Mouse (Mus musculus) heart, adult 11 months (tissue): ENCODE results near the gene Ccdc3.

Experiments
- DNase-seq: peaks from one replicate; pipeline ENCODE4 v3.0.0; 2022

Gene Ccdc3

DNA sequence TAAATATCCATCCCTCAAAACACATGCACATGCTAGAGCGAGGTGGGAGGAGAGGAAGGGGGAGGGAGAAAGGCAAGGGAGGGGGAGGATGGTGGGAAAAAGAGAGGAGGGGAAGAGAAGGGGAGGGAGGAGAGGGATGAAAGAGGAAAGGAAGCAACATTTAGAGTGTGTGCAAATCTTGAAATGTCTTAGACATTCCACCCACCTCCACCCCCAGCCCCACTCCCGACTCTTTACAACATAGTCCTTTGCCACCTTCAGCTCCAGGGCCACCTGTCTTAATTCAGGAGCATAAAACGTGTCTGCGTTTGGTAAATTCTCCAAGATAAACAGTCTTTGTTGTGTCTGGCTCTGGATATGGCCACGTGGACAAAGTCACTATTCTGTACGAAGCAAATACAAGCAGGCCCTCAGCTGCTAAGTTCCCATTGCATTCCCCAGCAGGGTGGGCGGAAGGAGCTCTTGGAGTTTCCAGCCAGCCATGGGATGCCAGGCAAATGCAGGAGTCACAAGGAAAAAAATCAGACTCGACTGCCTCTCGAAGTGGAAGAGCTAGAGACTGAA lies 77.8 kb downstream of the Ccdc3 start:
- DNase-seq = no peak

DNA sequence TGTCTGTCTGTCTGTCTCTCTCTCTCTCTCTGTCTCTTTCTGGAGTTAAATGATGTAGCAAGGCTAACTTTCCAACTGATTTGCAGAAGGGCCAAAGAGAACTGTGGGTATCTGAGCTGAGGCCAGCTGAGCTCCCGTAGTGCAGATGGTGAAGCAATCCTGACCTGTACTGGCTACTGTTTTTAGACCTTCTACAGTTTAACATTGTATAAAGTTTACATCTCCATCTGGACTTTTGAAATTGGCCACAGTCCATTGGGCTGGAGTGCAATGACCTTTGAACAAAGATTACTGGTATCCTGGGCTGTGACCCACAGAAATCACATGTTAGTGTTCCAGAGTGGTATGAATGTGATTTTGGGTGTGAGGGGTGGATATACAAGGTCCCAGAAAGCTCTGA lies 81.6 kb downstream of the Ccdc3 start:
- no peak for DNase-seq

DNA sequence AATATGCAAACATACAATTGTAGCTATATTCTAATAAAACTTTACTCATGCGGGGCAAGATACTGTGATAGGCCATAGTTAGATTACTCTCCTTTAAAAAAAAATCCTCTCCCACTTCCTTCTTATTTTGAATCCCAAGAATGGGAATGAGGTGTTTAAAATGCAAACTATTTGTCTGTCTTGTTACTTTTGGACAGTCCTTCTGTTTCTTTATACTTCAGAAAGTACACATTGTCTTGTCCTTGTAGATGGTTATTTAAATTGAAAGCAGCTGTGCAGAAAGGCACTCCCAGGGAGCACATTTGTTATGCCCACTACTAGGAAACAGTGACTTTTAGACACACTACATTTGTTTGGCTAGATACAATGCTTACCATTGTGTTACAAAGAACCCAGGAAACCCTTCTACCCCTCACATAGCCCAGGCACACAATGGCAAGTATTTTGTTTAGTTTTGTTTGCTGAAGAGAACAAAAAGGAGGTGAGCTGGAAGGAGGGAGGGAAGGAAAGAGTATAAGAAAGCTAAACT lies 82.3 kb downstream of the Ccdc3 start:
- DNase-seq = no peak

DNA sequence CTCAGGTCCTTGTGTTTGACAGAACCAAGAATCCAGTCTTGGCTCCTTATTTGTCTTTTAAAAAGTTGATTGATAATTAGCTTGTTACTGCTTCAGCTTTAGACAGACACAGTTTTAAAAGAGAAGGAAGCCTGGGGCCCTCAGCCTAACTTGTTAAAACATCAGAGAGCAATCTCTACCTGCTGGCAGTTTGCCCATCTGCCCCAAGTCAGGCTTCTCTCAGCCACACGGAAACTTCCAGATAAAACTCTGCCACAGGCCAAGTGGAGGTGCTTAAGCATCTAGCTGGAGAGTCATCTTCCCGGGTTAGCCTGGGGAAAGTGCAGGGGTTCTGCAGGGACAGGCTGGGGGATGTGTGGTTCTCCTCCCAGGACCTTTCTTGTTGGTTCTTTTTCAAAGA lies 85.0 kb downstream of the Ccdc3 start:
- DNase-seq = no peak

DNA sequence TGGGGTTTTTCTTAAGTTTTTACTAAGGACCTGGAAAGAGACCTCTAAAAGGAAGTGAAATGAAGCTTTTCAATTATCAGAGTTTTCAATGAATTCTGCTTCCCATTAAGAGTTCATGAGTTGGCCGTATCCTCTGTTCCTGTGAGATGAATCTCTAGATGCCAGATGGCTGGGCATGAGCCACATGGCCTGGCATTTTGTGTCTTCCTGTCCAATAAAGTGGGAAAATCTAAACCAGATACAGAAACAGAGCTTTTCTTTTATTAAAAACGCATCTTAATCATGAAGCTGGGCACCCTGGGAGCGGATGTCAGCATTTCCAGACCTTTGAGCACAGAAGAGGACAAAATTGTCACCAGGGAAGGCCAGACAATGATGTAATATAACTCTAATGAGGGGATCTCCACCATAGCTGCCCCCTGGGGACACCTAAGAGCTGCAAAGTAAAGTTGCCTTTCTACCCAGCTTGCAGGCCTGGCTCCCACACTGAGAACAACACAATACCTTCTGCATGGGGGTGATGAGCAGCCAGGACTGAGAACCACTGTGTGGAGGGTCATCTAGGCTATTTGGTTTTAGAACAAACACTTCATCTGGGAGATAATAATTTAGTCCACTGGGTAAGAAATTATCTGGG lies 99.4 kb downstream of the Ccdc3 start:
- DNase-seq = peak; percentile 67

DNA sequence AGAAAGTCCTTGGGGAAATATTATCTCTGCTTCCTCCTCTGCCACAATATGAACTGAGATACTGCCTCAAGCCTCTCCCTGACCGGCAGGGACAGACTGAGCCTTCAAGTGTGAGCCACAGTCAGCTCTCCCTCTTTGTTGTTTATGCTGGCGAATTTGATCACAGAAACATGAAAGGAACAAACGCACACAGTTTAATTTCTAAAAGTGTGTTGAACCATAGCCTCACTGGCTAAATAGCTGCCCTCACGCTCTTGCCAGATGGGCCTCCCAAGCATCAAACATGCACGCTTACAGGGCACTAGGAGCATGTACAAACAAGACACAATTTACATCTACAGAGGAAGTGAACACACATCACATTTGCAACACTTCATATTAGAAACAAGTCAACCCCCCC lies 100.3 kb downstream of the Ccdc3 start:
- DNase-seq = peak; percentile 70

DNA sequence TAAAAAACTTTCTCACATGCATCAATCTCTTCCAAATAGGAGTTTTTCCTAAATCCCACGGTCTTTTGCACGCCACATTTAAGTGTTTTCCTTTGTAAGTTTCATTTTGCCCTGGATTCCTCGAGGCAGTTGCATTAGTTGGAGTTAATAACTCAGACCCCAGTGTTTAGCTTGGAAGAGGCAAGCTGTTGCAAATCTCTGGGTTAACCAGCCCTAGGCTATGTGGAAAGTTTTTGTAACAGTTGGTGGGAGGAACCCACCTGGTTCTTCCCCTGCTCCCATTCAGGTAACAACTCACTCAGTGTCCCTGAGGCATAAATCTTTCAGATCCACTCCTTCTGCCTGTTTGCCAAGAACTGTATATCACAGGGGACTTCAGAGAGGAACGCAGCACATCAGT lies 101.9 kb downstream of the Ccdc3 start:
- peak; percentile 52 for DNase-seq

DNA sequence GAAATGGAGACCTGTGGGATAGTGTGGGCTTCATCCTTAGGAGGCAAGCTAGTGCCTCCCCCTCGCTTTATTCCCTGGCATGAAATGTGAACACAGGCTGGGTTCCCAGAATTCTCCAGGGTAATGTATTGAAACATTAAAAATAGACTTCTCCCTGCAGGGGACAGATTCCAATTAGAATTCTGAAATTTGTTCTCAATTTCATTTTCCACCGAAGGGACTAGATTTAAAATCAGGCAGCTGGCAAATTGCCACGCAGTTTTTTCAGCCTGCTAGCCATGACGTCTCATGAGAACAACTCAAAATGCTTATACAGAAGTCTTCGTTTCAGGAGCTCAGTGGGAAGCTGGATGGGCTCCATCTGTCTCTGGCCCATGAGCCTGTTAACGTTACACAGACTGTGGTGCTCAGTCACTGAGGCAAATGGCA lies 103.9 kb downstream of the Ccdc3 start:
- peak; percentile 94 for DNase-seq

DNA sequence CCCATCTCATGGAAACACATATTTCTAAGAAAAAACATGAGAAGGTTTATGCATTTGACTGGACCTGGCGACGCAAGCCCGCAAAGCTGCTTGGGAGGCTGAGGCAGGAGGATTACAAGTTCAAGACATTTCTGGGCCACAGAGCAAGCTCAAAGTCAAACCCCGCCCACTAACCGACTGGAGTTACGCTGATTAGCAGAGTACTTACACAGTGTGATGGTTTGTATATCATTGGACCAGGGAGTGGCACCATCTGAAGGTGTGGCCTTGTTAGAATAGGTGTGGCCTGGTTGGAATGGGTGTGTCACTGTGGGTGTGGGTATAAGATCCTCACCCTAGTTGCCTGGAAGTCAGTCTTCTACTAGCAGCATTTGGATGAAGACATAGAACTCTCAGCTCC lies 111.6 kb downstream of the Ccdc3 start:
- DNase-seq = peak; percentile 41

DNA sequence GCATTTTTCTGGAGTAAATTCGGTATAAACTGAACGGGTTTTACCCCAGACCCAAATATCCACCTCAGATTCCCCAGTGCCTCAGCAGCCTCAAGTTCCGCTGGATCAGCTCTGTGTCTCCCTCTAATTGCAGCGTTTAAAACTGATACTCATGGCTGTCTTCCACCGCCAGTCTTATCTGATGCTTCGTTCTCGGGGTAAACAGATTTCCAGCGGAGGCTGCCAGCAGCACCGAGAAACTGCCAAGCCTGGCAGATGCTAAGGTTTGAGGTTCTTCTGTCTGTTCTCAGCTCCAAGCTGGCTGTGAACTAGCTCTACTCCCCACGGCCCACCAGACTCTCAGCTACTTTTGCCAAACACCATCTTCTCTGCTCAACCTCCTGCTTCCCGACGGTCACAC lies 112.4 kb downstream of the Ccdc3 start:
- peak; percentile 96 for DNase-seq

DNA sequence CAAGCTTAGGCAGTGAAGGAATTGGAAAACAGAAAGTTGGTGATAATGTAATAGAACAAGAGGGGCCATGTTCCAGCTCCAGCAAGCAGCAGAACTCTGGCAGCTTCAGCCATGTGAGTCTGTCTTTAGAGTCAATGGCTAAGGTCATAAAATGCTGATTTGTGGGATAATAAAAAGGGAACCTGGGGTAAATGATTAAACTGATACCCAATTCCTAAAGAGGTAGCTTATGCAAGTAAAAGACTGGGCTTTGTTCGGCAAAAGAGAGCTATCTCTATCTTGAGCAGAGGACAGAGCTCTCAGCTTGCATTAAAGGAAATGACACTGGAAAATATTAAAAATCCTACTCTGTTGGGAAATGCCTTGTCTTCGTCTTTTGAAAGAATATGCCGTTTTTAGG lies 120.7 kb downstream of the Ccdc3 start:
- no peak for DNase-seq

DNA sequence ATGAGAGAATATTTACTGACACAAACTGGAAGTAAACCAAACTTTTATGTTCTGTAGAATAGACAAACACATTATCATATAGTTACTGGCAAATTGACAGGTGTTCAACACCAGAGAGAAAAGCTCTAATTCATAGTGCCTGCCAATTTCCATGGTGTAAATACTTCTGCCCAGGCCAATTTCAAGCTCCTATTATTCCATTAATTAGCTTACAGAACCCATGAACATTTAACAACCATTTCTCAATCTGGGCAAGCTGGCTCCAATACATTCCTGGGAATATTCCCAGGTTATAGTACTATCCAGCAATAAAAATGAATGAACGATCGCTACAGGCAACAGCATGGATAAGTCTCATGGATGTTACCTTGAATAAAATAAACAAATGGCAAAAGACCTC lies 124.7 kb downstream of the Ccdc3 start:
- DNase-seq = no peak

DNA sequence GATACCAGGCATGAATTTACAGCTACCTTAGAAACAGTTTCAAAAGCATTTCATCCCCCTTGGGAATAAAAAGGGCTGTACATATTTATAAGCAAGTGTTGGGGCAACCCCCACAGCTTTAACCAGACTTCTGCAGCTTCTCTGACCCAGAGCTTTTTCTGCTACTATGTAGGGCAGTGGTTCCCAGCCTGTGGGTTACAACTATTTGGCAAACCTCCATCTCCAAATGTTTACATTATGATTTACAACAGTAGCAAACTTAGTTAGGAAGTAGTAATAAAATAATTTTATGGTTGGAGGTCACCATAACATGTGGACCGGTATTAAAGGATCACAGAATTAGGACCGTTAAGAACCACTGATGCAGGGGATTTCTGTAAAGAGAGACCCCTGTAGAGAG lies 130.4 kb downstream of the Ccdc3 start:
- DNase-seq = no peak
